Mouse (Mus musculus) fat pad, adult 2 months (tissue): ENCODE data around the gene Rps21.

Experiments
- DNase-seq: peaks from one replicate; pipeline ENCODE4 v3.0.0-alpha.2; 2011; ENCODE audit warnings: low read depth, low spot score; ENCODE audit errors: extremely low read depth

The Rps21 gene

DNA sequence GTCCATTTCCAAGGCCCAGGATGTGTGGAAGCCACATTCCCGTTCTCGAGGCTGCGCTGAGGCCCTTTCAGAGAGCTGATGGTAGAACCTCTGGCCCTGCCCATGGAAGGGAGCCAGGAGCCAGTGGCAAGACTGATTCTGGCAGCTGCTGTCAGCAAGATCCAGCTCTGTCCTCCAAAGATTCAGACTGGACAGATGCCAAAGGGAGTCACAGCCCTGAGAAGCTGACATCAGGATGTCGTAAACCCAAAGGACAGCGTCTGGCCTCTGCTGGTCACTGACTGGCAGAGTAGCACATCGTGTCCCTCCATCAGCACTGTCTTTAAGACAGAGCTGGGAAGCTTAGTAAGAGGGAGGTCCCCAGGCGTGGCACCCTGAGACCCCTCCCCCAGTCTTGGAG, 28.6 kb upstream of the Rps21 start:
- DNase-seq, result no peak

DNA sequence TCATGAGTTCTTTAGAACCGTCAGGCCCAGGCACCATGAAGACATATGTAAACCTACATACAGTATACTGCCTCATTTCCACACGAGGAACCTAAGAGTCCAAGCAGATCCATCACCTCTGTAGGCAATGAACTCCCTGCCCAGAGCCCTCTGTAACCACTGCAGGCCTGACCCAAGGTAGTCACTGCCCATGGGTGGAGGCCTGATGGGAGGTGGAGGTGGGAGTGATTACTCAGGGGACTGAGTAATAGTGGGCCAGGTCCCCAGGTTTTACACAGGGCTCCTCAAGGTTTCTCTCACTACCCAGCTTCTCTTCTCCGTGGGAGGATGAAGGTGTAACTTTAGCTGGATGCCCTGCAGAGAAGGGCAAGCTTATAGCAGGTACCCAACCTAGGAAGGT, 28.0 kb upstream of the Rps21 start:
- no peak for DNase-seq

DNA sequence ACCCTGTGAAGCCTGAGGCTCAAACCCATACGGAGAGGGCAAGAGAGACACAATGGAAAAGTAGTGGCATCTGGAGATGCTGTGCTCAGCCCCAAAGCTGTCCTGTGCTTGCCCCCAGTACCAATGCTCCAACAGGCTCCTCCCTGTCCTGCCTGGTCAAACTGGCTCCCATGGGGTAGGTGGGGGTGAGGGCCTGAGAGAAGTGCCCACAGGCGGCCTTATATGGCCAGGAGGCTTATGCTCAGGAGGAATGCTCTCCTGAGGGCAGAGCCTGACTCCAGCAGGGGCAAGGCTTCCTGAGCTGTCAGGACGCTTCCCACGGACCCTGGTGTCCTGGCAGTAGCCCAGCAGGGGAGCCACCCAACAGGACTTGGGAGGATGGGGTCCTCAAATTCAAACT, 26.7 kb upstream of the Rps21 start:
- DNase-seq, result no peak

DNA sequence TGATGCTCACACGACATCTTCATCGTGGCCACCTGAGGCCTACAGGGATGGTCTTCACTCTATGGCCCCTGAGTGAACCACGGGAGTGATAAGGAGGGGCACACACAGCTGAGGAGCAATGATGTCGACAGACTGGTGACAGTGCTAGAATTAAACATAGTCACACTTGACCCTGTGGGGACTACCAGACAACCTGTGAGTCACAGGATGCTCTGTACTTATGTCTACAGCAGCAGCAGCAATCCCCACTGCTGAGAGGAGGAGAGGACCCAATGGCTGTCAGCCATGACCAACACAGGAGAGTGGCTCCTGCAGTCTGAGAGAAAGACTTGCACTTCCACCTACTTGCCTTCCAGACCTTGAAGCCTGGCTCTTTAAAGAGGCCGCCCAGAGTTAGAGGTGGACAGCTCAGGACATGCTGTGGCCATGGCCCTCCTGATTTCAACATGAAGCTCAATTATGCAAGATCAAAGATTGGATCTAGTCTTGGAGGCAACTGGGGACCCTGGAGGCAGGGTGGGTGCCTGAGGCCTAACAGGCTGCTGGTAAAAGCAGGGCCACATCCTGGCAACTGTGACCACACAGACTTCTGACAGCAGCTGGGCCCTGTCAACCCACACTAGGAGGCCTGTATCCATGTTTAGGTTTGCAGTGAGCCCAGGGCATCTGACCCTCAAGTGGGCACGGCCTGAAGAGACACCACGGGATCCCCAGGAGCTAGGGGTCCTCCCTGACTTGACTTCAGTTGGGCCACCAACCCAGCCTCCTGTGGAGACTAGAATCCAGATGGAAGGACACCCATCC, 23.9 kb upstream of the Rps21 start:
- DNase-seq, result peak; percentile 23

DNA sequence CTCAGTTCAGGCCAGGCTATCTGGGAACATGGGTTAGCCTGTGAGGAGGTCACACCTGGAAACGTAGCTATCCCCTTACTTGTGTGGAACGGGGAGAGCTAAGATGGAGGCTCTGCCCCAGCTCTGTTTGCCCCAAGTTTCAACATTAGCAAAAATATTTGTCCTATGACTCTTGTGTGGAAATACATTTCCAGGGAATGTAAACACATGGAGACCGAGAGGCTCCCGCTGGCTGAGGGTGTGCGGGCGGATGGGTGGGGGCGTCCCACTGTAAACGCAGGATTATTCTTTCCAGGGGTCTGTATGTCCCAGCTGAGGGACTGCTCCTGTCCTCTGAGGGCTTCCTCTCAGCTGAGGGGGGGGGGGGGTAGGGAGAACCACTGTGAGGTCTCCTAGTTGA, 22.8 kb upstream of the Rps21 start:
- no peak for DNase-seq

DNA sequence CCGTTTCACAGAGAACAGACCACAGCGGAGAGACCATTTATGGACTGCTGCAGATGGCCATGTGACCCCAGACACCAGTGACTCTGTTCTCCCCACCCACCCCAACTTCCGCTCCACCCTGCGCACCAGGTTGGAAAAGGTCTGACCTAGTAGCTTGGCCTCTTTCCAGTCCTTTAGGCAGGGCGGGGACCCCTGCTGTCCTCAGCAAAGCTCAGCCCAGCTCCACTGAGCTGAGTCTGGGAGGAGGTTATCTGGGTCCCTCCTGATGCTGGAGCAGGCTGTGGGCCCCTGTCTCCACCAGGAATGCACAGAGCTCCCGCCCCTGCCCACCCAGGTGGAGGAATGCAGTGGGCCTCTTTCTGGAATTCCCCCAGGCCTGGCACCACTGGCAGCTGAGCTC, 22.2 kb upstream of the Rps21 start:
- no peak for DNase-seq

DNA sequence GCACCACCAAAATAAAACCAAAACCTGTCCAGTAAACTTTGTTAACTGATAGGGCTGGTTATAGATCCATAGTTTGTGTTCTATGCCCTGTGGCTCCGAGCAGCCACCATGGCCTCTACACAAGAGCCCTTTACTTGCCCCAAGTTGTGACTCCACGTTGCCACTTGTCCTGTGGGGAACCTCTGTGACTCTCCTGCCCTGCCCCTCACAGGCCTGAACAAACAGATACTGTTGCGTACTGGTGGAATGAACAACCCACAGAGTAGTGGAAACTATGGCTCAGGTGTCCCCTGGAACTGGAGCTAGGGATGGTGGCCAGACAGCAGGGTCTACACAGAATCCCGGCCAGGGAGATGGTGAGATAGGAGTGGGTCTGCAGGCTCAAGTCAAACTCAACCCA, 21.4 kb upstream of the Rps21 start:
- no peak for DNase-seq

DNA sequence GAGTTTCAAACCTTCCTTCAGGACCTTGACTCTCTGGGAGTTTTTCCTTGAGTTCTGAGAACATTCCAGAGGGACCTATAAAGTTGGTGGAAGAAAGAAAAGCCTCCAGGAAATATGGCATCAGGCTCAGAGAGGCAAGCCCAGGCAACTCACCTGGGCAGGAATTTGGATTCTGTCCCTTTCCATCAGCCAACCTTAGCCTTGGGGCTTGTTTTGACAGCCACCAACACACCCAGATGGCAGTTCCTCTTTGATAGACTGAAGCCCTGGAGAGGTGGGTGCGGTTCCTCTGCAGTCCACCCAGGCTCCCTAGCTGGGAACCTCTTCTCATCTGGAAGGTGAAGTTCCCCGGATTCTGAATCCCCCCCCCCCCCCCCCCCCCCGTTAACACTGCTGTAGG, 20.7 kb upstream of the Rps21 start:
- peak; percentile 64 for DNase-seq

DNA sequence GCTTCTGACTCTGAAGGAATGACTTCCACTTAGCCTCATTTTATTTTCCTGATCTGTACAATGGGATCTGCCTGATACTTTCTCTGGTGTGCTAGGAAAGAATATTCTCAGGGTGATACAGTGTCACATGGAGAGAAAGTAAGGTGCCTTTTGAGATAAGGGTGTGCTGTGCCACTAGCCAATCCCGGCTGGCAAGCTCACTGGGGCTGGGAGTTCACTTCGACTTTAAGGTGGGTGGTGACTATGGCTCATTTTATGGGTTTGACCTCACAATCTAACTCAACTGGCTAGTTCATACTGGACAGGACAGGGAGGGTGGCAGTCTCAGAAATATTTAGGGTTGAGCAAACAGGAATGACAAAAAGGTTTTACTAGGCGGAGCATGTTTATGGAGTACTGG, 20.2 kb upstream of the Rps21 start:
- no peak for DNase-seq

DNA sequence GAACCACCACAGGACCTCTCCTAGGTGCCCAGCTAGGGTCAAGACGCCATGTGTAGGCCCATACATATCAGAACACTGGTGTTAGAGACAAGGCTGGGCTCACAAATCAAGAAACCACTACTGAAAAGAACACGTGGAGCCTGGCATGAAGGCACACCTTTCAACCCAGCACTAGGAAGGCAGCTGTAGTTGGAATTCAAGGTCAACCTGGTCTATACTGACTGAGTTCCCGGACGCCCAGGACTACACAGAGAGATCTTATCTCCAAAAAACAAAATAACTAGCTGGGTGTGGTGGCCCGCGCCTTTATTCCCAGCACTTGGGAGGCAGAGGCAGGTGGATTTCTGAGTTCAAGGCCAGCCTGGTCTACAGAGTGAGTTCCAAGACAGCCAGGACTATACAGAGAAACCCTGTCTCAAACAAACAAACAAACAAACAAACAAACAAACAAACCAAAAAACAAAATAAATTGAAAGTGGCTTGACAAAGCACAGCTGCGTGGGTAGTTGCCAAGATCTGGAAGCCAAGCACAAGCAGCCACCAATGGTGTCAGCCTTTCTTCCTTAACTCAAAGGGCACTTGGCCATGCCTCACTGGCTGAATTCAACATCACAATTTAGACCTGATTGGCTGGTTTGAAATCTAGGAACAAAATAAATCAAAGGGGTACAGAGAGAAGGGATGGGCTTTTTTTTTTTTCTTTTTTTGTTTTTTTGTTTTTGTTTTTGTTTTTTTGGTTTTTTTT, 19.4 kb upstream of the Rps21 start:
- DNase-seq, result no peak

DNA sequence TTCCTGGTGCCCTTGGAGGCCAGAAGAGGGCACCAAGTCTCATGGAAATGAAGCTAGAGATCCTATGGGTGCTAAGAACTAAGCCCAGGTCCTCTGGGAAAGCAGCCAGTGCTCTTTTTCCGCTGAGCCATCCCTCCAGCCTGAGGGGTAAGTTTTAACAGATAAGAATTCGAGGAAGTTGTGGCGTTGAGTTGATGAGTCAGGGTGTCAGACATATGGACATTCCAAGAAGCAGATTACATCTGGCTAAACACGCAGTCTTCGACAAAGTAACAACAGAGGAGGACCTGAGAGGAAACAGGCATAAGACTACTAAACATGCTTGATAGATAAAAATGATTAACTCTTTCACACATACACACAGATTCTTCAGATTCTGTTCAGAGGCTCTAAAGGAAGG, 18.6 kb upstream of the Rps21 start:
- DNase-seq, result no peak

DNA sequence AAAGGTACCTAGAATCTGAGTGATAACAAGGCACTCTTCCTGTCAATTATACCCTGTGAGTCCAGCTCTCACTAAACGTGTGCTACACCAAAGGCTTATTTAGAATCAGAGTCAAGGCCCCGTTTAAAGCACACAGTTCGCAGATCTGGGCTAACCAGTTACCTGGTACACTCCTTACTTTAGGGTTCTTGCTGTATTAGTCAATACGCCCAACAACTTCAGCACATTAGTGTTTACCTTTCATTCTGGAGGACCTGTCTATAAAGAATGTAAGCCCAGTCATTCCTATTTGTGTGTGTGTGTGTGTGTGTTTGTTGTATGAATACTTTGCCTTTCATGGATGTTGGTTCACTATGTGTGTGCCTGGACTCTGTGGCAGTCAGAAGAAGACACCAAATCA, 14.1 kb upstream of the Rps21 start:
- no peak for DNase-seq

DNA sequence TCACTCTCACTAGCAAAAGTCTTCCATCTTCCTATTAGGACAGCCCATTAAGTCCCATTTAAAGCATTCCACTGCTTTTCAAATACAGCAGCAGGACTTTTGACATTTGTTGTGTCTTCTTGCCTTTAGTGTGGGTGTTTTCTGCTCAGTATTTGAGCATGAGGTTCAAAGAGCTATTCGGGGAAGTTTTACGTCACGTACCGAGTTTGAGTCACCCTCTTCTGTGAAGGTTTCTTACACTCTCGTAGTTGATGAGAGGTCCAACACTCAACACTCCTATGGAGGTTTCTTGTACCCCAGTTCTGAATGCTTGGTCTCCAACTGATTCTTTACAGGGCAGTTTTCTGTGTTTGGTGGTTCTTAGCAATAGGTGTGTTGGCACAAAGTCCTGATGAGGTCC, 9.3 kb upstream of the Rps21 start:
- no peak for DNase-seq

DNA sequence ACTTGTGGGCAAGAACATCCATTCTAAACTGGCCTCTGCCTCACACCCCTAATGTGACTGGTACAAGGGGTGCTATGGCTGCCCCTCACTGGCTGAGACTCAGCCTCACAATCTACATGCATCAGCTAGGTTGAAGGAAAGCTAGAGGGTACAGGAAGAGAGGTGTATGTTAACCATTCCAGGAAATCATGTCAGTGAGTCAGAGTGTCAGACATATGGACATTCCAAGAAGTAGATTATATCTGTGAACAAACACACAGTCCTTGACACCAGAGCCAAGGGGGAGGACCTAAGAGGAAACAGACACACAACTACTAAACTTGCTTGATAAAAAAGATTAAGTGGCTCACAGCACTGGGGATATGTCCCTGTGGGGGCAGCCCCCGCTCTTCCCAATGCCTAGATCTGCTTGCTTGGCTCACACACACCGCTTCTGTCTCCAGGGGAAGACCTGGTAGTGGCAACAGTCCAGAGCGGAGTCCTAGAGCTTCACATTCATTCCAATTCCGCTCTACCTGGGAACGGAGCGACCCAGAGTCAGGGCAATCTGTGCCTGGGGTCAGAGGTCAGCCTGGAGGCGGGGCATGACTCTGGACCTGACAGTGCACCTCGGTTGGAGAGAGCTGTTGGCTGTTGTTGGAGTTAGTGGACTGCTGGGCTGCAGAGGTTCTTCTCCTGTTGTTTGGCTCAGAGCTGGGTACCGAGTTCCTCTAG, 8.1 kb upstream of the Rps21 start:
- no peak for DNase-seq

DNA sequence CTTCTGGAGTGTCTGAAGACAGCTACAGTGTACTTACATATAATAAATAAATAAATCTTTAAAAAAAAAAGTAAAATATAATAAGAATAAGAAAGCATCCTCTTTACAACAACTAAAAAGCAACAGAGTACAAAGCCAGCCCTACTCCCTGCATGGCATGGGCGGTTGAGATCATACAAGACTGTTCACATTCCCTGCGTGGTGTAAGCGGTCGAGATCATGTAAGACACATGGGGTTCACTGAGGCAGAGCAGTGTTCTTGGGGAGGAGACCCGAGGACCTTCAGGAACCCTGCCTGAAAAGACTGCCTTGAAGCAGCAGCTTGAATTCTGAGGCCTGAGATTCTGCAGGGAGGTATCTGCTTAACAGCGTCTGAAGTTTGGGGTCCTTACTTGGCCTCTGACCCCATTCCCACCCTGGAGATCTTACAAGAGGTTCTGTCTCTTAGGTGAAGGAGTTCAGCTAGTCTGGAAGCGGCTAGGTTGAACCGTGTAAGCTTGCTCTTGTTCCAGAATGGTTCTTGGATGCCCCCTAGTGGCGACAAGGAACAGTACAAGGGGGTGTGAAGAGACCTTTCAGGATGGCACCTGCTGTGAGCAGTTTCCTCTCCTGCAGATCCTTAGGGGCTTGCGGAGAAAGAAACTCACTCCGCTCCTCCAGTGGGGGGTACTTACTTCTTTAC, 6.1 kb upstream of the Rps21 start:
- no peak for DNase-seq

DNA sequence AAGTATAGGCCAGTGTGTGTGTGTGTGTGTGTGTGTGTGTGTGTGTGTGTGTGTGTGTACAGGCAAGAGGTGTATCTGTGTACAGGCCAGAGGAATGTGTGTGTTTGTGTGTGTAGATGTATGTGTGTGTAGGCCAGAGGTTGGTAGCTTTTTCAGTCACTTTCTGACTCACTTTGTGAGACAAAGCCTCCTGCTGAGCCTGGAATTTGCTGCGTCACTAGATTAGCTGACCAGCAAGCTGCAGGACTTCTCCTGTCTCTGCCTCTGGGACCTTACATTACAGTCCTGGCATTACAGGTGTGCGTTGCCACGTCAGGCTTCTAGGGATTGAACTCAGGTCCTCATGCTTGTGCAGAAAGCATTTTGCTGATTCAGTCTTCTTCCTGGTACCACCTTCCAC, 5.3 kb upstream of the Rps21 start:
- no peak for DNase-seq

DNA sequence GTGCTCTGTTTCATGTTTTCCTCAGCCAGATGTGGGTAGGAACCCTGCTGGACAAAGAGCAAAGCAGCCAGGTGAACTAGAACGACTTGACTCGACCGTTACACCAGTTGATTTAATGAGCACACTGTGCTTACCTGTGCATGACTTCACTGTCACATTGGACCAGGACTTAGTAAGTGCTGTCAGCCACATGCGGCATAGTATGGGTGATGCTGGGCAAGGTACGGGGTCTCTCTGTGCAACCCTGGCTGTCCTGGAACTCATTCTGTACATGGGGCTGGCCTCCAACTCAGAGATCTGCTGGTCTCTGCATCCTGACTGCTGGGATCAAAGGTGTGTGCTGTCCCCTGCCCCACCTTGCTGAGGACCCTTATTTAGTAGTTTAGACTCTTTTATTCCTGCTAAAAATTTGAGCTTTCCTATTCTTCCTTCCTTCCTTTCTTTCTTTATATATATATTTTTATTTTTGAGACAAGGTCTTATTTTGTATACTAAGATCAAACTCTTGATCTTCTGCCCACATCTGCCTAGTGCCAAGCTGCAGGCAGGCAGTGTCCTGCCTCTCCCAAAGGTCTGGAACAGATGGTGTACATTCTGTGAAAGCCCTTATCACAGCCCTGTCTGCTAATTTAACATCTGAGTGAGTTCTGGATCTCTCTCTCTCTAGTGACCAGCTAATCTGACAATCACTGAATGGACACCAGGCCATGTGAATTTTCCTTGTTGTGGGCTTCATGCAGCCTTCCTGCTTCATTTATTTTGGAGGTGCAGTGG, 2.6 kb upstream of the Rps21 start:
- no peak for DNase-seq

DNA sequence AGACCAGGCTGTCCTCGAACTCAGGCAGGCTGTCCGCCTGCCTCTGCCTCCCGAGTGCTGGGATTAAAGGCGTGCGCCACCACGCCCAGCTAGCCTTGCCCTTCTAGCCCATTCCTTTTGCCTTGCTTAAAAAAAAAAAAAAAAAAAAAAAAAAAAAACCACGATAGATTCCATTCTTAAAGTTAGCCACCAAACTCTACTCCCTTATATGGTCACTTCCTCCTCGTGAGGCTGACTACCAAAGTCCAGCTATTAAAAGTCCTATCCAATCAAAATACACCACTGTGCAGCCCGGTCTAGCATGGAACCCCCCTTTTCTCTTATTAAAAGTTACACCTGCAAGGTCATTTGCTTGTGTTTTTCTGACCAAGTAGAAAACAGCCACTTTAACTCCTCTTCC, 1.5 kb upstream of the Rps21 start:
- no peak for DNase-seq

DNA sequence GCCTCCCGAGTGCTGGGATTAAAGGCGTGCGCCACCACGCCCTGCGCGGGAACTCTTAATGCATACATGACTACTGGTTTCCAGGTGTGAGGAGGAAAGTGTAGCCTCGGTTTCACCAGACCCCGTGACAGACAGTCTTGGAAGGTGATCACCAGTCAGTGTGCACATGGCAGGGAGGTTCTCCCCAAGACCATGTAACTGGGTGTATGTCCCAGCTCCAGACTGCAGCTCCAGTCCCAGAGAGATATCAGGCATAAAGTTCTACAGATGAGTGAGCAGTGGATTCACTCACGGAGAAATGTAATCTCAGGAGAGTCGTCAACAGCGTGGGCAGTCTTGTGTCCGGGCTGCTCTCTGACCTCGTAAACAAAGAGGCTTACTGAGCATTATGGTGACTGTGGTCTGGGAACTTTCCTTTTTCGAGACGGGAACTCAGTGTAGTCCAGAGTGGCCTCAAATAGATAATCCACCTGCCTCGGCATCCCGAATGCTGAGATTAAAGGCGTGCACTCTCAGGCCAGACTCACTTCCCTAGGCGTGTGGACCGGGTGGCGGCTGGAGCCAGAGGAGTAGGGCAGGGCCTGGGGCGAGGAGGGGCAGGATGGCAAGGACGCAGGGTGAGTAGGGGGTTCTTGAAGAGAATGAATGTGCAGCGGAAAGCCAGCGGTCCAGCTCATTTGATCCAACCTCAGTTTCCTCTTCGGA, 729 bp upstream of the Rps21 start:
- DNase-seq, result no peak
